Mouse (Mus musculus): ENCODE measurements at regions not wholly inside any gene's neighbourhood (a gene's known extent, or its start where the extent isn't known, plus 50 kb on each side); places are given as distances from the start of the nearest gene placed in this dataset.
"Not testable (repeated sequence)": the region's sequence is repeated elsewhere in the genome, so short reads cannot be mapped to it uniquely, and the experiment has no call there.

- no peak for DNase-seq (ENCODE audit: low spot score in 2 of 2)
Observed at GRCm38 (mm10) chr3:16533643-16534042, 527.4 kb upstream of the Gm5150 start.

GRCm38 (mm10) chr3:16527511-16527910 is 521.3 kb upstream of the Gm5150 start:
- not testable (repeated sequence) for DNase-seq (ENCODE audit: low spot score in 2 of 2)

GRCm38 (mm10) chr3:16488431-16488830 is 482.2 kb upstream of the Gm5150 start:
- DNase-seq (ENCODE audit: low spot score in 2 of 2): not testable (repeated sequence)

- no peak for DNase-seq (ENCODE audit: low spot score in 2 of 2)
Observed at GRCm38 (mm10) chr3:16482750-16483149, 476.5 kb upstream of the Gm5150 start.

- no peak for DNase-seq (ENCODE audit: low spot score in 2 of 2)
Observed at GRCm38 (mm10) chr3:16471360-16471759, 465.1 kb upstream of the Gm5150 start.

DNA sequence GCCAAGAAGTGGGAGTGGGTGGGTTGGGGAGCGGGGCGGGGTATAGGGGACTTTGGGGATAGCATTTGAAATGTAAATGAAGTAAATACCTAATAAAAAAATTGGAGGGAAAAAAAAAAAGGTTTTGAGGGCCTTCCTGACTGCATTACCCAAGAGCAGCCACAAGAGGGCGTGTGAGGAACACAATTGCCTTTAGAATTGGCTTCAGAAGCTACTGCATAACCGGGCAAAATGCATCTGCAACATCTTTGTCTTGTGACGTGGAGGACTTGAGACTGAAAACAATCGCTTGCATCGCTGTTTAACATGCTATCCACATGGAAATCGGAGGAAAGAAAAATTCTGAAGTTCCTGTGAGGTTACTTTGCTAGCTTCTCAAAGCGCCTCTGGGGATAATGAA is 460.2 kb upstream of the Gm5150 start:
- peak in 1 of 2 experiments; percentile 22 for DNase-seq (ENCODE audit: low spot score in 2 of 2)

DNA sequence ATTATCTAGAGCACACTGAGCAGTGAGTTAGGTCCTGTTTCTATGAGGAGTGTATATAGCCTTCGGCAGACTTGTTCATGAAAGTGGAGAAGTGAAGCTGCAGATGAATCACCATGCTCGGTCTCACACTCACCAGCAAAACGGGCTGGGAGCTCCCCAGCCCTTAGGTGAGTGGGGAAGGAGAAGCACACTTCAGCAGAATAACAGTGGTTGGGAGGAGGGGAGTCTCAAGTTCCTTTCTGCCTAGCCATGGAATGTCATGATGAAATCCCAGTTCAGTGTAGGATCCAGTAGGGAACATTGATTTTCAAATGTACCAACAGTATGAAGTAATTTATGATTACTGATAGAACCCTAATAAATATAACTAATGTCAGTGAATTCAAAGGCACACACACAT is 459.1 kb upstream of the Gm5150 start:
- DNase-seq (ENCODE audit: low spot score in 2 of 2): no peak

DNA sequence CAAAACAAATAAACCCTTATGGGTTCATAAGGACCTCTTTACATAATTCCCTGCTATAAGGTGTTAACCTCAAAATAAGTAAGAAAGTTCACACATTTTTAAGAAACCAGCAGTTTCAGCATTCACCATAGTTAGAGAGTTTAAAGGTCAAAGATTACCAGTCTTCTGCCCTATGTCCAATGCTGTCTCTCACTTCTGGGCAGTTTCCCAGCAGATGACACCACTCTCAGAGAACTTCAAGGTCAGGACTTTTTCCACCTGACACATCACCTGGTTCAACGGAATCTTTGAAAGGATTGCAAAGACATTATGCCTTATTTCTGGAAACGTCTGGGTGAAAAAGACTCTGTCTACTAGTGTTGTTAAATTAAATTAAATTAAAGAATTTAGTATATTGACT is 458.1 kb upstream of the Gm5150 start:
- DNase-seq (ENCODE audit: low spot score in 2 of 2): no peak

- no peak for DNase-seq (ENCODE audit: low spot score in 2 of 2)
Observed at GRCm38 (mm10) chr3:16433033-16433432, 426.8 kb upstream of the Gm5150 start.

DNA sequence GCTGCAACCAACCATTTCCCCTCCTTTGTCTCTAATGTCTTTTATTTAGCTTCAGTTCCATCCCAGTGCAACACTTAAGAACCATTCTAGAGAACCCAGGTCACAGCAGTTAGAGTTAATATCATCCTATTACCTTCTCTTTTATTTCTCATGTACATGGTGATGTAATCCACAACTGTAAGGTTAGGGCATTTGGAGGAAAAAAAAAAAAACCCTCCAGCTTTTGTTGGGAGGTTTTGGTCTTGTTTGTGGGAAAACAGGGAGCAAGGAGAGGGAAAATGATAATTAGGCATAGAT is 425.5 kb upstream of the Gm5150 start:
- DNase-seq (ENCODE audit: low spot score in 2 of 2): no peak

GRCm38 (mm10) chr3:16431082-16431818 is 425.0 kb upstream of the Gm5150 start:
- no peak for DNase-seq (ENCODE audit: low spot score in 2 of 2)
